Mouse (Mus musculus): ENCODE measurements around the gene Actr3.
"Not testable (repeated sequence)": the region's sequence is repeated elsewhere in the genome, so short reads cannot be mapped to it uniquely, and the experiment has no call there.

GRCm38 (mm10) chr1:125389634-125390033 is 45.9 kb downstream of the Actr3 start:
- TF ChIP-seq CTCF, EP300 (IDR thresholded peaks at IDR 0.05; ENCODE audit: low read depth): not testable (repeated sequence)

All from liver, embryonic 14.5 days (tissue).